Mouse (Mus musculus): ENCODE data around the gene Arhgef33.
"Not testable (repeated sequence)": the region's sequence is repeated elsewhere in the genome, so short reads cannot be mapped to it uniquely, and the experiment has no call there.

Gene Arhgef33

DNA sequence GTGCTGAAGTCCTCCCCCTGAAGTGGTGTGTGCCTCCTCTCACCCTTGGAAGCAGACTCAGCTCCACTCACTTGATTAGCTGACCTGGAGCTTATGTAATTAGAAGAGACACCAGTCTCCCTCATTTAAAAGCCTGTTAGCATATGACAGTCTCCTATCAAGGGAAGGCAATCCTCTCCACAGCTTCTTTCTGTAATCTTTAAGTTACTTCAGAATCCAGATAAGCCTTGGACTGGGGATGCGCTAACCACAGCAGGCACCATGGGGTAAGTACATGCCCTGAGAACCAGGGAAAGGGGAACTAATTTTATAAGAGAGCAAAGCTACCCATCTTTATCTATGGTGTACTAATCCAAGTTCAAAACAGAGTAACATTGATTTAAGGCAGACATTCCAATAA, at the start of gene Arhgef33:
Arhgef33 (plus strand) TSS at position 157 of the 400 bp plus-strand sequence.
- no peak for DNase-seq

- no peak for DNase-seq
Observed at GRCm38 (mm10) chr17:80267065-80267464, 40.1 kb upstream of the Arhgef33 start.

GRCm38 (mm10) chr17:80268151-80268550, 39.1 kb upstream of the Arhgef33 start:
- no peak for DNase-seq

DNA sequence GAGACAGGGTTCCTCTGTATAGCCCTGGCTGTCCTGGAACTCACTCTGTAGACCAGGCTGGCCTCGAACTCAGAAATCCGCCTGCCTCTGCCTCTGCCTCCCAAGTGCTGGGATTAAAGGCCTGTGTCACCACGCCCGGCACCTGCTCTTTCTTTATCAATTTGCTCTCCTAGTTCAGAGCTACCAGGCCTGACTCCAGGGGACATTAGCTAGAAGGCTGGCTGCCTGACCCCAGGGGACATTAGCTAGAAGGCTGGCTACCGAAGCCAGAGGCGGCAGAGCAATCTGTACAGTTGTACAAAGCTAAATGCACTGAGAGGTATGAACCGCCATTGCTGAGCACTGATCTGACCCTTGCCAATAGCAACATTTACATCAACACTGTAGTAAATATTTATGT, 36.6 kb upstream of the Arhgef33 start:
- not testable (repeated sequence) for DNase-seq

GRCm38 (mm10) chr17:80278255-80278654, 29.0 kb upstream of the Arhgef33 start:
- no peak for DNase-seq

DNA sequence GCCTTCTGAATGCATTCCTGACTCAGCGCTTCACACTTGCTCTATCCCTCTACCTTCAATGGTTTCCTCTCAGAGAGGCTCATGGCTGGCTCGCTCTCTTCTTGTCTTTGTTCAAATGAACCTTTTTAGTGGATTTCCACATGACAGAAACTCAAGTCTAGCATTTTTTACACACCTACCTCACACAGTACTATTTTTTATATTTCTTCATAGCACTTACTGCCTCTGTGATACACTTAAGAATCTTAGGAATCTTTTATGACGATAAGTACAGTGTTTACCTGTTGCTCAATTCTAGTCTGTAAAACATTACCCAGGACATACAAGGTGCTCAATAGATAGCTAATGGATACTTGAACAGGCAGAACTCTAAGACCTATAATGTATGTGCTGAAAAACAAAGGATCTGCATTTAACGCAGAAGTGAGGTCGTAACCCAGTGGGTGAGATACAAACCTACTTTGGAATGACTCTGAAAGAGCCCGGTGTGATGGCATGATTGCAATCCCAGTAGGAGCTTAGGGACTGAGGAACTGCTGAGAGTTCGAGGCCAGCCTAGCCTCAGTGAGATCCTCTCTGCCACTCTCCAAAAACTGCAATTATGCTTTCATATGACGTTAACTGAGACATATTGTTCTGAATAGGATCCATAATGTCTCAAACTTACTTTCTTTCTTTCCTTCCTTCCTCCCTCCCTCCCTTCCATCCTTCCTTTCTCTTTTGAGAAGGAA, 27.7 kb upstream of the Arhgef33 start:
- no peak for DNase-seq

DNA sequence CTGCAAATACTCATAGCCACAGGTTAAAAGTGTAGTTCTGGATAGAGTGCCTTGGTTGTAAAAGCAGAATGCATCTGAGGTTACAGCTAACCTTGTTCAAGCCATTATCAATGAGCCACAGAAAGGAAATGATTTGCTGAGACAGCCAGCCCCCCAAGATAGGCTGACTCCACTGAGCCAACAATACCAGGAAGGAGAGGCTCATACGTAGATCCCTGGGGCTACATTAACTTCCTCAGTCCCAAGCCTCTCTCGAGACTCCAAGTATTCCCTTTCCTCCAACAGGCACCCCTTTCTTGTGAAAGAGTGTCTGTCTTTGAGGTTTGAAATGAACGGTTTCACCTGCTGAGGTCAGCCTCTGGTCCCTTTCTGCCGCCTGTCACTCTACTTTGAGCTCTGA, 22.8 kb upstream of the Arhgef33 start:
- DNase-seq = no peak

GRCm38 (mm10) chr17:80288012-80288411, 19.2 kb upstream of the Arhgef33 start:
- no peak for DNase-seq

DNA sequence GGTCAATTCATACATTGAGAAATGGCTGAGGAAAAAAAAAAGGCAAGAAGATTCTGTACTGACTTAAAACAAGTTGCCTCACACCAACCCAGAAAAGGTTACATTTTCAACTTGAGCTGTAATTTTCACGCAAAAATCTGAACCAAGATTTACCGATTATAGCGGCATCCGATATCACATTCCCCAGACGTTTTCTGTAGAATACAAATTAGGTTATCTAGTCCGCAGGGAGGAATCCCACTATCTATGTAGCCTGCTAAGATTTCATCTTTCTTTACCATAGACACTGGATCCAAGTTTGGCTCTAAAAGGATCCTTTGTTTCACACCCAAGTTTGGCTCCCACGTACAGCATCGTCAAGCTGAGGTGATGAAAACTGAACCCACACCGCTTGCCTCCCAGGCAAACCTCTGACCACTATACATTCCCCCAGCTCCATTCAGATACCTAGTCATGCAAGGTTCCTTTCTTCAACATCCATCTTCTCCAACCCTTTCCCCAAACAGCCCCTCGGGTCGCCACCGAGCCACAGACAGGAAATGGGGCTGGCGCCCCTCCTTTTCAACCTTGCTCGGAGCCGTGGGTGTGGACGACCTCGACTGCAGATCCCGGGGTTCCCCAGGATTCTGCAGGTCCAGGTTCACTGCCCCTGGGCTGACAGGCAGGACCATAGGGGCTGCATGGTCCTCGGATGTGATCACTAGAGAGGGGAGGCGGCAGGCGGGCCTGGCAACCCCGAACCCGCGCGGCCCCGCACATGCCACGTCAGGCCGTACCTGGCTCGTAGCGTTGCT, 17.7 kb upstream of the Arhgef33 start:
- DNase-seq = no peak

- peak; percentile 92 to 94 for DNase-seq
Observed at GRCm38 (mm10) chr17:80290074-80290657, 17.0 kb upstream of the Arhgef33 start, which contains the start of the genes Morn2 and Dhx57. Morn2 (plus strand) TSS chr17:80290203. Dhx57 (minus strand) TSS chr17:80290476.

- DNase-seq = no peak
Observed at GRCm38 (mm10) chr17:80291148-80291547, 16.1 kb upstream of the Arhgef33 start.

GRCm38 (mm10) chr17:80295258-80295657, 11.9 kb upstream of the Arhgef33 start:
- no peak for DNase-seq

- no peak for DNase-seq
Observed at GRCm38 (mm10) chr17:80298844-80299243, 8.4 kb upstream of the Arhgef33 start.

GRCm38 (mm10) chr17:80311761-80312160, 4.6 kb downstream of the Arhgef33 start:
- no peak for DNase-seq

- no peak for DNase-seq
Observed at GRCm38 (mm10) chr17:80312405-80312804, 5.2 kb downstream of the Arhgef33 start.

GRCm38 (mm10) chr17:80322228-80322627, 15.0 kb downstream of the Arhgef33 start:
- no peak for DNase-seq

- DNase-seq = no peak
Observed at GRCm38 (mm10) chr17:80323015-80323414, 15.8 kb downstream of the Arhgef33 start.

GRCm38 (mm10) chr17:80323658-80324057, 16.5 kb downstream of the Arhgef33 start:
- DNase-seq = no peak

DNA sequence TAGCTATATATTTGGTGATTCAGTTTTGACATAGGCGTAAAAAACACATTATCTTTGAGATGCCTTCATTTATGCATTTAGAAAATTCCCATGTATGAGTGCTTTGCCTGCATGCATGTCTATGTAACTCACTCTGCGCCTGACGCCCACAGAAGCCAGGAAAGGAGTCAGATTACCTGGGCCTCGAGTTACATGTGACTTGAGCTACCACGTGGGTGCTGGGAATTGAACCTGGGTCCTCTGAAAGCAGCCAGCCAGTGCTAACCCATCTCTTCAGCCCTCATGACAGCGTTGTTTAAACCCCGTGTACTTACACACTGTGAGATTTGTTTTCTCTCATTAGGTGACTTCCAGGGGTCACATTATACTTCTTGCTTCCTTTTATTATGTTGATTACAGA, 17.3 kb downstream of the Arhgef33 start:
- no peak for DNase-seq

GRCm38 (mm10) chr17:80325456-80325855, 18.2 kb downstream of the Arhgef33 start:
- no peak for DNase-seq

DNA sequence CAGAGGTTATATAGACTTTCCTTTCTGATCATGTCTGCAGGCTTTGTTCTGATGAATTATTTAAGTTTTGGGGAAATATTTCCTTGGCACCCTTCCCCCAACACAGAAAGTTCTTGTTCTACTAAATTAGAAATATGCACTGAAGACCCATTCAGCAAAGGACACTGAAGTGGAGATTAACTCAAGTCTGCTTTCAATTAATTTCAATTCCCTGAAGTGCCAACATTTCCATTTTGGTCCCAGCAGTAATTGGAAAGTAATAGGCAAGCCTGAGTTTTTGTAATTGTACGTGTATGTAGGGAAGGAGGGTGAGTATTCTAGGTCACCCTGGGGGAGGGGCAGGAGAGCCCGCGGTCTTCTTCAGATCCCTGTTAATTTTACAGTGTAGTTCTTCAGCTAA, 19.2 kb downstream of the Arhgef33 start:
- DNase-seq = no peak

- DNase-seq = no peak
Observed at GRCm38 (mm10) chr17:80332386-80332785, 25.2 kb downstream of the Arhgef33 start.

DNA sequence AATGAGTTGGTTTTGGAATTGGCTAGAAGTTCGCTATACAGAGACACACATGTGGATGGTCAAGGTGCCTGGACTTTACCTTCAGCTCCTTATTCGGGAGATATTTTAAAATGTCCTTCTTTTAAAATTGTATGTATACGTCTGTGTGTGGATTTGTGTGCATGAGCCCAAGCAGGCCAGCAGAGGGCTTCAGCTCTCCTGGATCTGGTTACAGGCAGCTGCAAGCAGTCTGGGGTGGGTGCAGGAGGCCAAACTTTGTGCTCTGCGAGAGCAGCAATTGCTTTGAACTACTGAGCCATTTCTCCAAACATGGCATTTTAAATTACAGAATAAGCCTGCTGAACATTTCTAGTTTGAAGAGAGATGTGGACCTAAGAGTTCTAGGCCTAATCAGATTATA, 38.1 kb downstream of the Arhgef33 start:
- DNase-seq = no peak
